12 mouse cellular contexts compared by ENCODE assay signal in genomic region chr3:156256719-156257118, GRCm38 (mm10).
DNase-seq lines count a peak whose midpoint lies in the region; ATAC-seq lines count a peak whose summit lies in the region.
"Had no signal": no experiment of that assay in that cellular context is flagged by ENCODE, and none has a peak within 500 bp of the region (broad histone marks: within the 10 kb centered on the region; RNA-seq: fewer than 3 reads in every experiment).

No protein-coding gene starts in this region.

- H3K27me3 ChIP-seq in heart, embryonic 11.5 days (ENCODE audit: control insufficient read depth, insufficient read depth, low read length), result no peaks in the 10 kb centered on the region
- H3K27me3 ChIP-seq in intestine, embryonic 16.5 days (replicated peaks; ENCODE audit: control insufficient read depth, insufficient read depth, low read length), result no peaks in the 10 kb centered on the region
- no peaks in the 10 kb centered on the region for H3K27me3 ChIP-seq in stomach, embryonic 14.5 days (ENCODE audit: control insufficient read depth, insufficient read depth, low read length)
- no peaks in the 10 kb centered on the region for H3K27me3 ChIP-seq in hindbrain, embryonic 12.5 days
- H3K27me3 ChIP-seq: liver, embryonic 15.5 days; midbrain, embryonic 13.5 days had no signal

- no peak for ATAC-seq in heart, embryonic 11.5 days (replicated peaks; ENCODE audit: insufficient number of reproducible peaks, low FRiP score, low TSS enrichment)
- peak; percentile 82 for ATAC-seq in intestine, embryonic 16.5 days
- ATAC-seq in stomach, embryonic 14.5 days (ENCODE audit: insufficient number of reproducible peaks, insufficient read depth, low FRiP score, low read depth), result peak; percentile 80; the same call in 1 of the 2 replicates
- no peak for ATAC-seq in hindbrain, embryonic 12.5 days (ENCODE audit: low FRiP score)
- ATAC-seq: midbrain, embryonic 13.5 days had no signal

- H3K4me1 ChIP-seq in heart, embryonic 11.5 days (ENCODE audit: control insufficient read depth, insufficient read depth, low read length), result no peaks in the 10 kb centered on the region
- H3K4me1 ChIP-seq in intestine, embryonic 16.5 days (ENCODE audit: control insufficient read depth, insufficient read depth, low read length), result no peaks in the 10 kb centered on the region
- no peaks in the 10 kb centered on the region for H3K4me1 ChIP-seq in stomach, embryonic 14.5 days (ENCODE audit: control insufficient read depth, insufficient read depth, low read length)
- peaks cover 7% of the 10 kb centered on the region; the same call in 1 of the 2 replicates for H3K4me1 ChIP-seq in hindbrain, embryonic 12.5 days
- H3K4me1 ChIP-seq: liver, embryonic 15.5 days had no signal

- H3K4me2 ChIP-seq in heart, embryonic 11.5 days, result no peak overlapping the region
- H3K4me2 ChIP-seq in intestine, embryonic 16.5 days (ENCODE audit: low read depth, low read length), result no peak overlapping the region
- no peak overlapping the region for H3K4me2 ChIP-seq in stomach, embryonic 14.5 days (replicated peaks; ENCODE audit: low read depth, low read length)
- no peak overlapping the region for H3K4me2 ChIP-seq in hindbrain, embryonic 12.5 days (replicated peaks)
- H3K4me2 ChIP-seq: liver, embryonic 15.5 days; midbrain, embryonic 13.5 days had no signal

- DNase-seq in heart, adult 18-20 months, result peak; percentile 29 to 32
- peak; percentile 6 for DNase-seq in kidney, postnatal 36 days
- DNase-seq in layer of hippocampus, postnatal 25 days (ENCODE audit: extremely low spot score in 1 of 2, low spot score in 1 of 2), result no peak
- DNase-seq in right cerebral cortex, postnatal 10 days (ENCODE audit: low spot score in 2 of 2), result no peak
- DNase-seq: cerebellum, adult 8-10 months; left cerebral cortex, postnatal 4 days had no signal

- 81% methylated on average over 7 of the region's 7 CpGs for WGBS in heart, embryonic 11.5 days (ENCODE audit: insufficient replicate concordance)
- 65% methylated on average over 7 of the region's 7 CpGs for WGBS in intestine, embryonic 16.5 days
- WGBS in stomach, embryonic 14.5 days, result 65% methylated on average over 7 of the region's 7 CpGs
- 95% methylated on average over 7 of the region's 7 CpGs for WGBS in hindbrain, embryonic 12.5 days

- H3K27ac ChIP-seq in heart, embryonic 11.5 days (ENCODE audit: low read depth, low read length), result no peak overlapping the region
- no peak overlapping the region for H3K27ac ChIP-seq in intestine, embryonic 16.5 days (ENCODE audit: low read length)
- H3K27ac ChIP-seq in stomach, embryonic 14.5 days (ENCODE audit: low read length), result no peak overlapping the region; the same call in 1 of the 2 replicates
- no peak overlapping the region for H3K27ac ChIP-seq in hindbrain, embryonic 12.5 days
- H3K27ac ChIP-seq: liver, embryonic 15.5 days; midbrain, embryonic 13.5 days had no signal

- H3K36me3 ChIP-seq in heart, embryonic 11.5 days (ENCODE audit: control insufficient read depth, insufficient read depth, low read length), result no peaks in the 10 kb centered on the region
- no peaks in the 10 kb centered on the region for H3K36me3 ChIP-seq in intestine, embryonic 16.5 days (ENCODE audit: control insufficient read depth, insufficient read depth, low read length)
- no peaks in the 10 kb centered on the region for H3K36me3 ChIP-seq in stomach, embryonic 14.5 days (ENCODE audit: control insufficient read depth, insufficient read depth, low read length)
- no peaks in the 10 kb centered on the region for H3K36me3 ChIP-seq in hindbrain, embryonic 12.5 days
- H3K36me3 ChIP-seq: liver, embryonic 15.5 days; midbrain, embryonic 13.5 days had no signal

- H3K9ac ChIP-seq in heart, embryonic 11.5 days (ENCODE audit: low read depth, low read length), result no peak overlapping the region
- no peak overlapping the region for H3K9ac ChIP-seq in intestine, embryonic 16.5 days (ENCODE audit: low read depth, low read length)
- no peak overlapping the region for H3K9ac ChIP-seq in stomach, embryonic 14.5 days (replicated peaks; ENCODE audit: low read depth, low read length)
- H3K9ac ChIP-seq in hindbrain, embryonic 12.5 days, result no peak overlapping the region
- H3K9ac ChIP-seq: liver, embryonic 15.5 days; midbrain, embryonic 13.5 days had no signal

- H3K9me3 ChIP-seq in heart, embryonic 11.5 days (replicated peaks; ENCODE audit: control insufficient read depth, low read length), result no peaks in the 10 kb centered on the region
- no peaks in the 10 kb centered on the region for H3K9me3 ChIP-seq in intestine, embryonic 16.5 days (ENCODE audit: control insufficient read depth, low read length)
- H3K9me3 ChIP-seq in stomach, embryonic 14.5 days (ENCODE audit: control insufficient read depth, low read depth, low read length), result no peaks in the 10 kb centered on the region
- H3K9me3 ChIP-seq in hindbrain, embryonic 12.5 days (replicated peaks), result no peaks in the 10 kb centered on the region
- H3K9me3 ChIP-seq: liver, embryonic 15.5 days; midbrain, embryonic 13.5 days had no signal

- no peak overlapping the region for H3K4me3 ChIP-seq in heart, embryonic 11.5 days (ENCODE audit: low read depth, low read length)
- H3K4me3 ChIP-seq in intestine, embryonic 16.5 days (ENCODE audit: low read length), result no peak overlapping the region
- H3K4me3 ChIP-seq in stomach, embryonic 14.5 days (ENCODE audit: low read depth, low read length), result no peak overlapping the region
- H3K4me3 ChIP-seq in hindbrain, embryonic 12.5 days, result no peak overlapping the region
- H3K4me3 ChIP-seq: liver, embryonic 15.5 days; midbrain, embryonic 13.5 days had no signal

Comparison
In these comparisons a context has a peak if more than half of its experiments do, and no peak if none do; other contexts are left out.
1. DNase-seq: peak in heart, adult 18-20 months (2 of 2) and kidney, postnatal 36 days (2 of 2); none in layer of hippocampus, postnatal 25 days (0 of 2) and right cerebral cortex, postnatal 10 days (0 of 2).
2. ATAC-seq: peak in intestine, embryonic 16.5 days (single experiment) and stomach, embryonic 14.5 days (single experiment); none in heart, embryonic 11.5 days (single experiment) and hindbrain, embryonic 12.5 days (single experiment).